Mouse (Mus musculus) frontal cortex, postnatal 10 days (tissue): ENCODE measurements around the gene Rab20.

Experiments used
- DNase-seq, 2 experiments: peaks; one replicate each; pipeline ENCODE4 v3.0.0; 2022; ENCODE audit warnings: low spot score in 2 of 2, mixed read lengths in 1 of 2

Gene Rab20

DNA sequence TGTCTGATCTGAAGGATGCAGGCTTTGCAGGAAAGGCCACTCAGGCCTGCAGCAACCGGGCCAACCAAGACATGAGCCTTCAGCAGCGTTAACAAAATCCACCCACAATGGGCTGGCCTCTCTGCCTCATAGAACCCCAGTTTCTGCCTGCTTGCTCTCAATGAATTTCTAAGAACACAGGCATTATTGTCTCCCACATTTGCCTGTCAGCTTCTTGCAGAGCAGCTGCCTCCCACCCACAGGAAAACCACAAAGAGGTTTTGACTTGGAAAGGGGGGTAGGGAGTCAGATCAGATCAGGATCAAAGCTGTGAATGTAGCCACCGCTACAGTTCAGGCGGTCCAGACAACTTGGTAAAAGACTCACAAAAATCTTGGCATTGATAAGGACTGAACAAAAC is 25.5 kb downstream of the Rab20 start:
- no peak for DNase-seq

DNA sequence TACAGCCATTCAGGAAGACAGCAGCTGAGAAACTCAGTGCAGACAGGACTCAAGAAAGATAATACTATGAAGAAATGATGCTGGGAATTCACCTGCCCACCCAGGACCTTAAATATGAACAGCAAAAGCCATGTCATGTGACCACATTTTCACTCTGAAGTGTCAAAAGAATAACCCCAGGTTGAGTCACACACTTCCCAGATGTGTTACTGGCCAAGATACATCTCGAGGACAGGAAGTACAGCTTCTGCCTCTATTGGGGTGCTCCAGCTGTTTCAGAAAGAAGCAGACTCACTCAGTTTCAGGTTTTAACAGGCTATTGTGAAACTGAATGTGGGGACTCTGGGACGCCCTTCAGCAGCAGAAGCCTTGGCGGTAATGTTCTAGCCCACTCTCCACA is 26.0 kb downstream of the Rab20 start:
- DNase-seq: no peak

DNA sequence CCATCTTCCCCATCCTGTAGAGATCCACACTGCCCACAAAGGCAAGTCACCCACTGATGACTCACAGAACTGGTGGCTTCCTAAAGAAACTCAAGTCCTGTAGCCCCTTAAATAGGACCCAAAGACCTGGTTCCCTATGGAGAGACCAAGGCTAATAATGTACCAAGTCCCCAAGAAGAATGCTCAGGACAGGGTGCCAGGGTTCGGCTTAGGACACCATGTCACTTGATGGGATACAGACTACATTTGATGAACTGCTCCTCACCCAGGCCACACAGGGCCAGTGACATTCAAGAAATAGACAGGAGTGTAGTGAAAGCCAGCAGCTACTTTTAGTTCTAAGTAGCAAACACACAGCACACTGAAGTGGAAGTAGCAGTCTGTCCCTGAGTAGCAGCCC is 26.4 kb downstream of the Rab20 start:
- DNase-seq: no peak

DNA sequence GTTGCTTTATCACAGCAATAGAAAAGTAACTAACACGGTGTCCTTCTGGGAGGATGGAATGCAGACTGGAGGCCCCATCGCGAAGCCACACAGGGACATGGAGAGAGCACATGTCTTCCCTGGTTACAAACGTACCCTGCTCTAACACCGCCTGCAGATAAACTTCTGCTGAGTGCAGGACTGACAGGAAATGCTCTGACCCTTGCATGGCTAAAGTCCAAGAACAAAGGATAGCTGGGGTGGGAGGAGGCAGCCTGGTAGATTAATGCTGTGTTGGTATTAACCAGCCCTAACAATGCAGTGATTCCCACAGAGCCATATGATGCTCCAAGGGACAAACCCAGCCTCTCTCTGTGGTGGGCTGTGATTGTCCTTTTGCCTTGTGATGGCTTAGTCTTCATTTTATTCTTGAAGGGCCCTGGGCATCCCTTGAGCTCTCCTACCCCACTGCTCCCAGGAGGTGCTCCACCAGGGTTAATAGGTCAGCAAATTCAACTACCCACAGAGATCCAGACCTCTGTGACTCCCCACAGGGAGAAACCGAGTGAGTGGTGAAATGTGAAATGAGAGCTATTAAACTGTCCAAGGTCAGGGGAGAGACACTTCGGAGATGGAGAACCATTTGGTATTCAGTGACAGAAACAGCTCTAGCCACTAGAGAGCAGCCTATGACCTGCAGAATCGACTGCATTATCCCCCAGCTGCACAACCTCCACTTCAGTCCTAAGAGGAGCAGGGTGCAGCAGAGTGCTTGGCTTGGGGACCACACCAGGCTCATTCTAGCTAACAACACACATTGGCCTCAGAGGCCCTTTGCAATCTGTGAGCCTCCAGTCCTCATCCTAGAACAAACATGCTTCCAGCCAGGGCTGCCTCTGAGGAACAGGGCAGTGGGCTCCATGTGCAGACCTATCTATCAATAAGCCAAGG is 28.1 kb downstream of the Rab20 start:
- DNase-seq: peak in 1 of 2 experiments; percentile 32

GRCm38 (mm10) chr8:11447910-11448570 is 30.5 kb downstream of the Rab20 start:
- DNase-seq: no peak

GRCm38 (mm10) chr8:11445790-11446189 is 32.7 kb downstream of the Rab20 start:
- no peak for DNase-seq

- no peak for DNase-seq
Measured at GRCm38 (mm10) chr8:11444216-11444615, 34.3 kb downstream of the Rab20 start.

- DNase-seq: no peak
Measured at GRCm38 (mm10) chr8:11443611-11444010, 34.9 kb downstream of the Rab20 start.

- no peak for DNase-seq
Measured at GRCm38 (mm10) chr8:11441291-11441690, 37.2 kb downstream of the Rab20 start.

DNA sequence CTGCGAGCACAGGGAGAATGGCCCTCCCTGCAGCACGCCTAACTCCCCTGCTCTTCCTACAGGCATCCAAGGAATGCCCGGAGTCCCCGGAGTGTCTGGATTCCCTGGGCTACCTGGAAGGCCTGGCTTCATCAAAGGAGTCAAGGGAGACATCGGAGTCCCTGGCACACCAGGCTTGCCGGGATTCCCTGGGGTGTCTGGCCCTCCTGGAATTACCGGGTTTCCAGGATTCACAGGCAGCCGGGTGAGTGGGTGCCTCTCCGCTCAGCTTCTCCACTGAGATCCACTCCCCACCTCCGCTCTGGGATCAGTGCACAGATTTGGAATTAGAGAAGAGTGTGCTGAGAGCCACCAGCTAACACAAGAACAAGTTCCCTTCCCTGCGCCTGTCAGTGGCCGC is 40.6 kb downstream of the Rab20 start:
- DNase-seq: no peak

DNA sequence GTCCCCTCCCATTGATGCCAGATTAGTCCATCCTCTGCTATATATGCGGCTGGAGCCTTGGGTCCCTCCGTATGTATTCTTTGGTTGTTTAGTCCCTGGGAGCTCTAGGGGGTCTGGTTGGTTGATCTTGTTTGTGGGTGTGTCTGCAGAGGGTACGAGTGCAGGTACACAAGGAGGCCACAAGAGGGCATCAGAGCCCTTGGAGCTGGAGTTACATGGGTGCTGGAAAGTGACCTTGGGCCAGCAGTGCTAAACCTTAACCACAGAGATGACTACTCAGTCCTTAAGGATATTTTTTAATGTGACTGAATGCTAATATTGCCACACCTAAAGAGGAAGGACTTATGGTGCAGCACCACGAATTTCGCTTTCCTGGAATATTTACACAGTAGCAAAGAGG is 47.8 kb downstream of the Rab20 start:
- no peak for DNase-seq

DNA sequence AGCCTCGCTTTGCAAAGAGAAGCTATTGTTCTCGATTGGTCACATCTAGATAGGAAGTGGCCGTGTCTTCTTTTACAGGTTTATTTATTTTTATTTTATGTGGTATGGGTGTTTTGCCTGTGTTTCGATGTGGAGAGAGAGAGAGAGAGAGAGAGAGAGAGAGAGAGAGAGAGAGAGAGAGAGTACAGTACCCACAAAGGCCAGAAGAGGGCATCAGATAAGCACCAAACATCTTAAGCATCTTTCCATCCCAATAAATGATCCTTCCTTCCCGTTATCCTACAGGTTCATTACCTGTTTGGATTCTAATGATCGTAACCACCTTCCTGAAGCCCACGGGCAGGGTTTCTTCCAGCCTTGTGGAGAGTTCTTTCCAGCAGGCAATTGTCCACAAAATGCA is 55.4 kb downstream of the Rab20 start:
- no peak for DNase-seq

DNA sequence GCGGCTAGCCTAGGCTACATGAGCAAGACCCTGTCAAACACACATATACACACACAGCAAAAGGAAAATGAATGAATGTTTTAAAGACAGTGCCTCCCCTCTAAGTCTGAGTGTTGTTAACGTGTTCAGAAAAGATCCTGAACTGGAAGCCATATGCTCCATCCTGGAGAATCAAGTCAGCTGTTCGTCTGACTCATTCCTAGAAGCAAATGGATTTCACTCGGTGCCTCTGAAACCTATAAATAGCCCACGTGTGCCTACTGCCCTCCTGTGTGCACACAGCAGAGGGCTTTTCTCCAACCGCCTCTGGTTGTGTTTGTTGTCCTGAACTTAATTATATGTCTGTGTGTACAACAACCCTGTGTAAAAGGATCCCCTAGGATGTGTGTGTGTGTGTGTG is 56.5 kb downstream of the Rab20 start:
- no peak for DNase-seq

- no peak for DNase-seq
Measured at GRCm38 (mm10) chr8:11421105-11421504, 57.4 kb downstream of the Rab20 start.

DNA sequence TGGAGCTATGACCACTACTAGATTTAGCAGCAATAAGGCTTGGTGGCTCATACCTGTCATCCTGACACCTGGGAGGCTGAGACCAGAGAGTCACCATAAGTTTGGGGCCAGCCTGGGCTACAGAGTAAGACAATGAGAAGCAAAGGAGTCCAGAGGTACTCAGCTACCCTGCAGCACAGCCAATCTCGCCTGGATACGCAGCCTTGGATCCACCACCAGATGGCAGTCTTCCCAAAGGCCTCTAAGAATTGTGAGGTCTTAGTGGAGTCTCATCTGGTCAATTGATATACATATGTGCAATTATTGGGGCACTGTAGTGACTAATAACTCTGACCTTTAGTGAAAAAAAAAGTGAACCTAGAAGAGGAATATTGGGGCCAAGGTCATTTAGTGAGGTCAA is 58.9 kb downstream of the Rab20 start:
- DNase-seq: peak in 1 of 2 experiments; percentile 53

- DNase-seq: peak; percentile 70 to 77
Measured at GRCm38 (mm10) chr8:11419232-11419631, 59.3 kb downstream of the Rab20 start.

DNA sequence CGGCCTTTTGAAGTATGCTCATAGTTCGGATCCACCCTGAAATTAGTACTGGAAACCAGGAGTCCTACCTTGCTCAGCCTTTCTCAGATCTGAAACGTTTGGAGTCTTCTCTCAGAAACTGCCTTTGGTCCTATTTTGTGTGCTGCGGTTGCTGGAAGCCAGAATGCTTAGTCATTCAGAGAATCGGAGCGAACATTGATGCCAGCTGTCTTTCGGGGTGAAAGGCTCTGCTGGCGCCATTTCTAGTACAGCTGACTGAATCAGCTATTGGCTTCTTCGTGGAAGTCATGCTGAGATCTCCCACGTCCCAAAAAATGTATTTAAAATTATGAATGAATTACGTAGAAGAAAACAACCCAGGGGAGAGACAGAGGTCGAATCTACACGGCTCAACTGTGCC is 60.7 kb downstream of the Rab20 start:
- DNase-seq: no peak

DNA sequence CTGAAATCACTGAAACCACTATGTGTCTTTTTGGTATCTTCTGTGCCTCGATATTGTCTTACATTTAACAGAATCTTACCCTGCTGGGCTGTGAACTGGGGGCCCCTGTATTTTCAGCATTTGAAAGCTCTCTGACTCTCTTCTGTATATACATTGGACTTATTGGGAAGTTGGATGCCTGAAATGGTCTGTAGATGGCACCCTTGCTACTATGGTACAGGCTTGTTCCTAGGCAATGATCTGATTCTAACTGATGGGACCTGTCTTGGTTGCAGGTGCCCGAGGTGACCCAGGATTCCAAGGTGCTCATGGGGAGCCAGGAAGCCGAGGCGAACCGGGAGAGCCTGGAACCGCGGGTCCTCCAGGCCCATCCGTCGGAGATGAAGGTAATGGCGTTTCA is 63.4 kb downstream of the Rab20 start:
- no peak for DNase-seq

DNA sequence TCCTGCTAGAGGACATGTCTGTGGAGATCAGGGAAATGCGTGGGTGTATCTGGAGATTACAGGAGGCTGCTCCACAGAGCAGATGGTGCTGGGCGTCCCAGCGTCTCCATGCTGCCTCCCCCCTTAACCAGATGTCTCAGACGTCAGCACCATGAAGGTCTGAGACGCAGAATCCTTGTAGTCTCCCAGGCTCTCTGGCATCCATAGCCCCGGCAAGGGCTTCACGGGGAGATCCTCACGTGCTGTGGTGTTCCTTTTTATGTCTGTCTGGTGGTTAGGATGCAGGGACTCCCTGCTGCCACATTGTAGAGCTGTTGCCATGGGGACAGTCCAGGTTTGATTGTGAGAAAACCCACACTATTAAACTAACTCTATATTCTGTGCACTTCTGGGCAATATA is 64.2 kb downstream of the Rab20 start:
- DNase-seq: peak; percentile 45 to 63

DNA sequence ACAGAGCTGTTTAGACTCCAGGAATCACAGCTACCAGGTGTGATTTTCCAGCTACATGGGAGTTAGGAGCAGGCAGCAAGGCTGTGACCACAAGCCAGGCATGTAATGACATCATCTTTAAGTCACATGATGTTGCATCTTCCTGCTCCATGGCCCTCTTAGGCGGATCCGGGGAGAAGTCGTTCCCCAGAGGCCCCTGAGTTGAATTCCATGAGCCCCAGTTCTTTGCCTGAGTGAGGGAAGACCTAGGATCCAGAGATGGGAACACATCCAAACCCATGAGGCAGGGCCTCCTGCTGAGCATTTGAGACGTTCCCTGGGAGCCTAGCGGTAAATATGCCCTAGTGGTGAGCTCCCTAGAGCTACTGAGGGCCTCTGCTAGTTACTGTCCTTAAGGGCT is 66.1 kb downstream of the Rab20 start:
- no peak for DNase-seq

DNA sequence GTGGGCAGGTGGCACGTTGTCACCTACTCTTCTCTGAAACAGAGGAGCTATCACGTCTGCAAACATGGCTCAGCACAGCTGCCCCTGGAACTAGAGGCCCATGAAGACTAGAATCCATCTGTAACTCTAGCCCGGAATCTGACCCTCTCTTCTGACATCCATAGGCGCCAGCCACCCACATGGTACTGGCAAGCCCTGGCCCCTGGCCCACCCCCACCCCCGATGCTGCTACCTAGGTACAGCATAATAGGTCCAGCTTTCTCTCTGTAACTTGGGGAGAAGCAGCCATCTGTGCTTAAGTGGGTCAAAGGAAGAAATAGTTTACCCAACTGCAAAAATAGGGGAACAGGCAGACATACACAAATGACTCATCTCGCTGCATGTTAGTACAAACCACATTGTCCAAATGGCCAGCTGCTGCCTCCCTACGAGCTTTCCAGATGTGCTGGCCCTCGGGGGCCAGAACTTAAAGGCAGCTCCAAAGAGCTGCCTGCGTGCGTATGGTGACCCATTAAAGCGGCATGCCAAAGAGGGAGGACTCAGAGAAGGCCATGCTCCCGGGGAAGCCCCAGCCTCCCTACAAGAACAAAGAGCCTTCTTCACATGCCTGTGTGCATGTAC is 66.9 kb downstream of the Rab20 start:
- DNase-seq: no peak

DNA sequence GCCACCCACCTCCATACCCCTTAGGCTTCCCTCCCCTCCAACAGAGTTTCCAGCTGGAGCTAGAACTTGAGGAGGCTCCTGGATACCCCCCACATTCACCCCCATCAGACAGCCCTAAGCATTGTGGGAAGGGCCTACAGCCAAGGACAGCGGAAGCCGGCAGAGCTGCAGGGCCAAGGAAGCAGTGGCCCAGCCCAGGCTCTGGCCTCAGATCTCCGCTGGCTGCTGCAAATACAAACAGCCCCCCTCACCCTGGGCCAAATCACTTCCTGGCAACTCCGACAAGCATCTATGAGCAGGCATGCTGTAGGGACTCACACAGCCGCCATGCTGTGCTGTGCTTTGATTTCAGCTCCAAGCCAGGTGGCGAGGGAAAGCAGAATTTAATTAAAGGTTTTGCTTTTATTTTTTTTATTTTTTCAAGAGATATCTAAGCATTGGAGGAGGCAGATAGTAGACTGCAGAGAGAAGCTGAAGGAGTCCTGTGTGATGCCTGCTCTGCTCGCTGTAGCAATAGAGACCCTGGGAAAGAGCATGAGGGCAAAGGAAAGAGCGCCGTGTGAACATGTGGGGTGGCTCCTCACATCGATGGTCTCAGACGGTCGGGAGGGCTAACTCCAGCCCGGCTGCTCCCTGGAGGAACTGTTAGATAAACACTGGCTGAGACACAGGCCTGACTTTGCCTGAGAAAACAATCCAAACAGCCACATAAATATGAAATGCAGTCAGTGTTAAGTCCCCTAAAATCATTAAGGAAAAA is 72.6 kb downstream of the Rab20 start:
- peak; percentile 66 to 77 for DNase-seq
